Mouse (Mus musculus): Measurements from ENCODE around the gene Col27a1. TPM values are rescaled to one million over a fixed set of nuclear protein-coding genes. Genes with fewer than 3 reads are reported as not detected.

The Col27a1 gene
- total and polyA plus RNA-seq, 3 experiments: not detected

GRCm38 (mm10) chr4:63307175-63308062, 93.6 kb downstream of the Col27a1 start:
- H3K4me1 ChIP-seq (ENCODE audit: control insufficient read depth in 1 of 2, insufficient read depth in 2 of 2, low read length in 2 of 2): no peaks in the 10 kb centered on the region
- no peak overlapping the region for H3K27ac ChIP-seq (ENCODE audit: control insufficient read depth, low read depth, low read length)
- no peak for DNase-seq (ENCODE audit: low read depth, low spot score)
- H3K79me2 ChIP-seq (ENCODE audit: control insufficient read depth, insufficient read depth, low read length, poor library complexity): no peaks in the 10 kb centered on the region
- H3K27me3 ChIP-seq (ENCODE audit: control insufficient read depth in 1 of 2, insufficient read depth in 2 of 2, low read length in 2 of 2): no peaks in the 10 kb centered on the region
- no peaks in the 10 kb centered on the region for H3K9me3 ChIP-seq (replicated peaks; ENCODE audit: insufficient read depth, low read length)
- no peaks in the 10 kb centered on the region for H3K36me3 ChIP-seq (ENCODE audit: control insufficient read depth in 1 of 2, insufficient read depth in 2 of 2, low read length in 2 of 2)
- no peak overlapping the region for H3K9ac ChIP-seq (ENCODE audit: control insufficient read depth, low read depth, low read length, poor library complexity, severe bottlenecking)
- H3K4me3 ChIP-seq (ENCODE audit: control insufficient read depth in 1 of 2, insufficient read depth in 1 of 2, low read depth in 2 of 2, low read length in 2 of 2): no peak overlapping the region
- TF ChIP-seq POLR2AphosphoS5 (IDR thresholded peaks at IDR 0.05; ENCODE audit: borderline replicate concordance, low read depth, low read length) (no peak), TAL1 (IDR thresholded peaks at IDR 0.05; ENCODE audit: low read length) (no peak), TBP (IDR thresholded peaks at IDR 0.05; ENCODE audit: low read depth, low read length) (no peak), CHD2 (IDR thresholded peaks at IDR 0.05; ENCODE audit: low read length) (no peak), RAD21 (IDR thresholded peaks at IDR 0.05; ENCODE audit: low read depth, low read length) (no peak), ETS1 (IDR thresholded peaks at IDR 0.05; ENCODE audit: low read depth, low read length) (no peak), USF2 (IDR thresholded peaks at IDR 0.05; ENCODE audit: borderline replicate concordance in 1 of 2, insufficient read depth in 1 of 2, low read depth in 1 of 2, low read length in 2 of 2) (no peak), MEF2A (IDR thresholded peaks at IDR 0.05; ENCODE audit: extremely low read depth, insufficient replicate concordance, low read depth, low read length, poor library complexity, severe bottlenecking) (no peak), ZMIZ1 (IDR thresholded peaks at IDR 0.05; ENCODE audit: low read depth, low read length) (no peak)

- Histone ChIP-seq H3K4me1 (ENCODE audit: control insufficient read depth in 1 of 2, insufficient read depth in 2 of 2, low read length in 2 of 2) (no peaks in the 10 kb centered on the region), H3K4me3 (ENCODE audit: control insufficient read depth in 1 of 2, insufficient read depth in 1 of 2, low read depth in 2 of 2, low read length in 2 of 2) (no peak overlapping the region), H3K27me3 (ENCODE audit: control insufficient read depth in 1 of 2, insufficient read depth in 2 of 2, low read length in 2 of 2) (no peaks in the 10 kb centered on the region), H3K79me2 (ENCODE audit: control insufficient read depth, insufficient read depth, low read length, poor library complexity) (no peaks in the 10 kb centered on the region), H3K9ac (ENCODE audit: control insufficient read depth, low read depth, low read length, poor library complexity, severe bottlenecking) (no peak overlapping the region), H3K27ac (ENCODE audit: control insufficient read depth, low read depth, low read length) (no peak overlapping the region), H3K9me3 (replicated peaks; ENCODE audit: insufficient read depth, low read length) (no peaks in the 10 kb centered on the region), H3K36me3 (ENCODE audit: control insufficient read depth in 1 of 2, insufficient read depth in 2 of 2, low read length in 2 of 2) (no peaks in the 10 kb centered on the region)
- DNase-seq (ENCODE audit: low read depth, low spot score): no peak
- TF ChIP-seq ELF1 (IDR thresholded peaks at IDR 0.05; ENCODE audit: low read depth, low read length): no peak
- no peak for TF ChIP-seq MYC (IDR thresholded peaks at IDR 0.05; ENCODE audit: low read depth, low read length)
- no peak for TF ChIP-seq MAX (IDR thresholded peaks at IDR 0.05; ENCODE audit: low read length)
- TF ChIP-seq USF1 (IDR thresholded peaks at IDR 0.05; ENCODE audit: low read depth, low read length): no peak
- TF ChIP-seq KAT2A (conservative IDR thresholded peaks at IDR 0.05; ENCODE audit: low read depth, low read length): no peak
- no peak for TF ChIP-seq SIN3A (IDR thresholded peaks at IDR 0.05; ENCODE audit: low read length)
- no peak for TF ChIP-seq MEF2A (IDR thresholded peaks at IDR 0.05; ENCODE audit: extremely low read depth, insufficient replicate concordance, low read depth, low read length, poor library complexity, severe bottlenecking)
- no peak for TF ChIP-seq TCF12 (IDR thresholded peaks at IDR 0.05; ENCODE audit: low read depth, low read length)
- TF ChIP-seq MXI1 (IDR thresholded peaks at IDR 0.05; ENCODE audit: low read depth, low read length): no peak
- TF ChIP-seq POLR2AphosphoS5 (IDR thresholded peaks at IDR 0.05; ENCODE audit: borderline replicate concordance, low read depth, low read length): no peak
- no peak for TF ChIP-seq ZC3H11A (IDR thresholded peaks at IDR 0.05; ENCODE audit: low read depth, low read length)
Observed at GRCm38 (mm10) chr4:63308316-63308715, 94.5 kb downstream of the Col27a1 start.
